Mouse (Mus musculus): ENCODE measurements around the gene Gm10436. TPM values are rescaled to one million over a fixed set of nuclear protein-coding genes. Genes with fewer than 3 reads are reported as not detected.
"Not testable (repeated sequence)": the region's sequence is repeated elsewhere in the genome, so short reads cannot be mapped to it uniquely, and the experiment has no call there.

Gene Gm10436
- not detected in 2 replicates for polyA plus RNA-seq (2012; rRNA removed)

DNA sequence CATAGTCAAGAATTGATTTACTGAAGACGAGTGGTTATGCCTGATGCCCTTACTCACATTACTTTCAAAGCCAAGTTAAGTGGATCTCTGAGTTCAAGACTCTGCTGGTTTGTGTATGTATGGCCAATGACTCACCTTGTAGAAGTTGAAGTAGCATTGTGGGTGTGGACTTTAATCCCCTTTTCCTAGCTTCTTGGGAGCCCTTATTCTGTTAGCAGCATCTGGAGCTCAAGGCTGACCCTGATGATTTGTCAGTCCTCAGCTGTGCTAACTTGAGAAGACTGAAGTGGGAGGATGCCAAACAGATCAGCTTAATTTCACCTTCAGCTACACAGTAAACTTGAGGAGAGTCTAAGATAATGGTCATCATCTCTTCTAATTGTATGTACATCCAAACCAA lies at the start of gene Gm10436:
Gm10436 (minus strand) TSS at position 101 of the 400 bp plus-strand sequence.
- not testable (repeated sequence) for H3K4me1 ChIP-seq (ENCODE audit: control insufficient read depth, insufficient read depth, low read length); DNase-seq; H3K27ac ChIP-seq (ENCODE audit: insufficient read depth, low read length); H3K4me3 ChIP-seq (replicated peaks; ENCODE audit: insufficient read depth, low read depth, low read length); H3K27me3 ChIP-seq (ENCODE audit: control insufficient read depth, insufficient read depth, low read length)
- 61% methylated on average over 1 of the region's 1 CpGs for WGBS

GRCm38 (mm10) chr12:88219445-88219844 lies 37.5 kb upstream of the Gm10436 start:
- DNase-seq: no peak
- Histone ChIP-seq H3K4me3 (replicated peaks; ENCODE audit: insufficient read depth, low read depth, low read length) (no peak overlapping the region), H3K27me3 (ENCODE audit: control insufficient read depth, insufficient read depth, low read length) (no peaks in the 10 kb centered on the region), H3K4me1 (ENCODE audit: control insufficient read depth, insufficient read depth, low read length) (no peaks in the 10 kb centered on the region), H3K27ac (ENCODE audit: insufficient read depth, low read length) (no peak overlapping the region)
- TF ChIP-seq CTCF (IDR thresholded peaks at IDR 0.05; ENCODE audit: borderline replicate concordance, insufficient read depth, low read depth, low read length) (no peak), POLR2A (IDR thresholded peaks at IDR 0.05; ENCODE audit: borderline replicate concordance, insufficient read depth, low read length) (no peak)
- 88% methylated on average over 3 of the region's 3 CpGs for WGBS

DNA sequence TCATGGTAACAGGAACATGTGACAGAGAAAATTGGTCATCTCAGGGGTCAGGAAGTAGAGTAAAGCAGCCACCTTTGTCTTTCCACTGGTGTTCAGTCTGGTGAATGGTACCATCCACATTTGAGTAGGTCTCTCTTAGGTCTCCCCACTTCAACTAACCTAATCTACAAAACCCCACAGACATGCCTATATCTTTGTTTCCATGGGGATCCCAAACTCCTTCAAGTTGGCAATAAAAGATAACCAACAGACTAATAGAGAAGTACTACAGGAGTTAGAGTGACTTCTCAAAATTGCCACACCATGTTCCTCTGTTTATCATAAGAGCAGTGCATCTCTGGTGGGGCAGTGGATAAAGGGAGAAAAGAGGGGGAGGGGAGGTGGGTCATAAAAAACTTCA lies 36.2 kb upstream of the Gm10436 start:
- not testable (repeated sequence) for H3K4me1 ChIP-seq (ENCODE audit: control insufficient read depth, insufficient read depth, low read length); H3K27ac ChIP-seq (ENCODE audit: insufficient read depth, low read length); H3K4me3 ChIP-seq (replicated peaks; ENCODE audit: insufficient read depth, low read depth, low read length); DNase-seq; H3K27me3 ChIP-seq (ENCODE audit: control insufficient read depth, insufficient read depth, low read length)

- TF ChIP-seq CTCF (IDR thresholded peaks at IDR 0.05; ENCODE audit: borderline replicate concordance, insufficient read depth, low read depth, low read length) (no peak), POLR2A (IDR thresholded peaks at IDR 0.05; ENCODE audit: borderline replicate concordance, insufficient read depth, low read length) (no peak)
- WGBS: 83% methylated on average over 12 of the region's 12 CpGs
- no peak for DNase-seq
- no peaks in the 10 kb centered on the region for H3K4me1 ChIP-seq (ENCODE audit: control insufficient read depth, insufficient read depth, low read length)
- no peaks in the 10 kb centered on the region for H3K27me3 ChIP-seq (ENCODE audit: control insufficient read depth, insufficient read depth, low read length)
- H3K4me3 ChIP-seq (replicated peaks; ENCODE audit: insufficient read depth, low read depth, low read length): no peak overlapping the region
- no peak overlapping the region for H3K27ac ChIP-seq (ENCODE audit: insufficient read depth, low read length)
These were observed 32.7 kb upstream of the Gm10436 start for GRCm38 (mm10) chr12:88214641-88215040.

GRCm38 (mm10) chr12:88211458-88211857 lies 29.6 kb upstream of the Gm10436 start:
- DNase-seq; H3K4me3 ChIP-seq (replicated peaks; ENCODE audit: insufficient read depth, low read depth, low read length); H3K27me3 ChIP-seq (ENCODE audit: control insufficient read depth, insufficient read depth, low read length); H3K4me1 ChIP-seq (ENCODE audit: control insufficient read depth, insufficient read depth, low read length); H3K27ac ChIP-seq (ENCODE audit: insufficient read depth, low read length): not testable (repeated sequence)
- WGBS: 85% methylated on average over 9 of the region's 9 CpGs

DNA sequence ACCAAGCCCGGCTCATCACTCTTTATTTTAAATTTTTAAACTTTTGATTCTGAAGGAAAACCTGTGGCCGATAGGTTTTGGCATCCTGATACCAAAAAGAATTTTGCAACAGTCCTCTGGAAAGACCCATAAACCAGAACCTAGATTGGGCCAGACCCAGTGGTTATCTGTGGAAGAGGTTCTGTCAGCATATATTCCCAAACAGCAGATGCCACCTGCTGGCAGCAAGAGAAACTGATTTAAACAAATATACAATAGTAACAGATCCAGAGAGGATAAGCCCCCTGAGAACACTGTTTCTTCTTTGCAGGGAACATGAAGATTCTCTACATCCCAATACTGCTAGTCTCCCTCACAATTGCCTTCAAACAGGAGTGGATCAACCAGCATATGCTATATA lies 20.9 kb upstream of the Gm10436 start:
- TF ChIP-seq POLR2A (IDR thresholded peaks at IDR 0.05; ENCODE audit: borderline replicate concordance, insufficient read depth, low read length): no peak
- no peak for TF ChIP-seq CTCF (IDR thresholded peaks at IDR 0.05; ENCODE audit: borderline replicate concordance, insufficient read depth, low read depth, low read length)
- DNase-seq: no peak
- WGBS: 92% methylated on average over 2 of the region's 2 CpGs
- no peak overlapping the region for H3K4me3 ChIP-seq (replicated peaks; ENCODE audit: insufficient read depth, low read depth, low read length)
- no peaks in the 10 kb centered on the region for H3K4me1 ChIP-seq (ENCODE audit: control insufficient read depth, insufficient read depth, low read length)
- no peak overlapping the region for H3K27ac ChIP-seq (ENCODE audit: insufficient read depth, low read length)
- H3K27me3 ChIP-seq (ENCODE audit: control insufficient read depth, insufficient read depth, low read length): no peaks in the 10 kb centered on the region

Other genes with a start within 250 kb of the Gm10436 start
- not detected in 2 replicates for gene Gm2042, start 228.0 kb downstream of the Gm10436 start, polyA plus RNA-seq (2012; rRNA removed)
- gene Gm2075, start 170.3 kb downstream of the Gm10436 start, polyA plus RNA-seq (2012; rRNA removed): not detected in 2 replicates
- gene Gm6803, start 163.3 kb downstream of the Gm10436 start, polyA plus RNA-seq (2012; rRNA removed): not detected in 2 replicates
- not detected in 2 replicates for gene Gm2056, start 155.1 kb downstream of the Gm10436 start, polyA plus RNA-seq (2012; rRNA removed)
- gene Gm16368, start 98.4 kb downstream of the Gm10436 start, polyA plus RNA-seq (2012; rRNA removed): not detected in 2 replicates
- gene Gm8332, start 68.0 kb upstream of the Gm10436 start, polyA plus RNA-seq (2012; rRNA removed): not detected in 2 replicates
- not detected in 2 replicates for gene Gm5662, start 92.4 kb upstream of the Gm10436 start, polyA plus RNA-seq (2012; rRNA removed)
- gene Gm5039, start 141.9 kb upstream of the Gm10436 start, polyA plus RNA-seq (2012; rRNA removed): not detected in 2 replicates
- 36.4 and 36.7 TPM in 2 replicates for gene Adck1, start 178.4 kb upstream of the Gm10436 start, polyA plus RNA-seq (2012; rRNA removed)

All from cerebellum, adult 2 months (tissue).